Mouse (Mus musculus) urinary bladder, adult 18-20 months (tissue): ENCODE results near the gene Kmt2c.
A peak's percentile ranks its signal among the peaks of the same experiment; 100 is the strongest.
"Not testable (repeated sequence)": the region's sequence is repeated elsewhere in the genome, so short reads cannot be mapped to it uniquely, and the experiment has no call there.

Experiments used
- DNase-seq, 2 experiments: peaks; one replicate each; pipeline ENCODE4 v3.0.0; 2022; ENCODE audit warnings: low spot score in 2 of 2, mixed read lengths in 2 of 2

The Kmt2c gene

GRCm38 (mm10) chr5:25224377-25224776 is 274.2 kb downstream of the Kmt2c start:
- DNase-seq: not testable (repeated sequence)

GRCm38 (mm10) chr5:25222752-25223702 is 275.6 kb downstream of the Kmt2c start, which contains the start of gene E130116L18Rik:
Gene E130116L18Rik, minus strand, starts transcription at chr5:25223153.
- DNase-seq: peak; percentile 76 to 77
